Comparison of ENCODE assay signal across 8 mouse cellular contexts in genomic region chr12:84192280-84192679, GRCm38 (mm10). TPM values are rescaled to one million over a fixed set of nuclear protein-coding genes. Genes with fewer than 3 reads are reported as not detected.
DNase-seq lines count a peak whose midpoint lies in the region; ATAC-seq and TF ChIP-seq lines count a peak whose summit lies in the region.

No protein-coding gene starts in this region.

- H3K27ac ChIP-seq in heart, embryonic 11.5 days (ENCODE audit: low read depth, low read length) = peak overlapping the region; percentile 98; the same call in 1 of the 2 replicates
- peak overlapping the region; percentile 95; the same call in 1 of the 2 replicates for H3K27ac ChIP-seq in forebrain, embryonic 14.5 days (ENCODE audit: low read depth, low read length)
- H3K27ac ChIP-seq in liver, embryonic 15.5 days (replicated peaks) = peak overlapping the region; percentile 97

- TF ChIP-seq CTCF in E14TG2a.4 (conservative IDR thresholded peaks at IDR 0.05; ENCODE audit: low read length) = no peak

- H3K36me3 ChIP-seq in heart, embryonic 11.5 days (ENCODE audit: control insufficient read depth, insufficient read depth, low read length) = no peaks in the 10 kb centered on the region
- H3K36me3 ChIP-seq in E14TG2a.4 (ENCODE audit: insufficient read depth, low read length) = peaks cover 16% of the 10 kb centered on the region
- H3K36me3 ChIP-seq in forebrain, embryonic 14.5 days (ENCODE audit: control insufficient read depth, insufficient read depth, low read length) = no peaks in the 10 kb centered on the region
- H3K36me3 ChIP-seq in liver, embryonic 15.5 days (replicated peaks) = peaks cover 27% of the 10 kb centered on the region

- no peak for ATAC-seq in heart, embryonic 11.5 days (replicated peaks; ENCODE audit: insufficient number of reproducible peaks, low FRiP score, low TSS enrichment)
- ATAC-seq in forebrain, embryonic 14.5 days = no peak
- ATAC-seq in liver, embryonic 15.5 days (ENCODE audit: insufficient read depth) = peak; percentile 13; the same call in 1 of the 2 replicates

- H3K27me3 ChIP-seq in heart, embryonic 11.5 days (ENCODE audit: control insufficient read depth, insufficient read depth, low read length) = no peaks in the 10 kb centered on the region
- peaks cover 15% of the 10 kb centered on the region for H3K27me3 ChIP-seq in E14TG2a.4 (ENCODE audit: insufficient read depth, low read length)
- H3K27me3 ChIP-seq in forebrain, embryonic 14.5 days (replicated peaks; ENCODE audit: control insufficient read depth, insufficient read depth, low read length) = no peaks in the 10 kb centered on the region
- H3K27me3 ChIP-seq in liver, embryonic 15.5 days = no peaks in the 10 kb centered on the region

- 4% methylated on average over 13 of the region's 13 CpGs for WGBS in heart, embryonic 11.5 days (ENCODE audit: insufficient replicate concordance)
- WGBS in forebrain, embryonic 14.5 days = under 1% methylated on average over 13 of the region's 13 CpGs
- WGBS in liver, embryonic 15.5 days (ENCODE audit: insufficient replicate concordance) = 1% methylated on average over 13 of the region's 13 CpGs

- no peaks in the 10 kb centered on the region for H3K9me3 ChIP-seq in heart, embryonic 11.5 days (replicated peaks; ENCODE audit: control insufficient read depth, low read length)
- H3K9me3 ChIP-seq in E14TG2a.4 (ENCODE audit: low read length) = no peaks in the 10 kb centered on the region
- no peaks in the 10 kb centered on the region for H3K9me3 ChIP-seq in forebrain, embryonic 14.5 days (replicated peaks; ENCODE audit: control insufficient read depth, low read length)
- no peaks in the 10 kb centered on the region for H3K9me3 ChIP-seq in liver, embryonic 15.5 days (replicated peaks)

- peak overlapping the region; percentile 95 for H3K9ac ChIP-seq in heart, embryonic 11.5 days (ENCODE audit: low read depth, low read length)
- H3K9ac ChIP-seq in forebrain, embryonic 14.5 days (ENCODE audit: low read length) = peak overlapping the region; percentile 92
- H3K9ac ChIP-seq in liver, embryonic 15.5 days = peak overlapping the region; percentile 99

- H3K4me2 ChIP-seq in heart, embryonic 11.5 days = peak overlapping the region; percentile 100
- peak overlapping the region; percentile 95 for H3K4me2 ChIP-seq in forebrain, embryonic 14.5 days (ENCODE audit: low read length)
- H3K4me2 ChIP-seq in liver, embryonic 15.5 days = peak overlapping the region; percentile 84

- DNase-seq in heart, postnatal 14 days = no peak
- no peak for DNase-seq in forebrain, embryonic 14.5 days (ENCODE audit: low spot score)
- no peak for DNase-seq in urinary bladder, postnatal 14 days (ENCODE audit: low spot score)
- DNase-seq in ovary, adult 18-20 months (ENCODE audit: low spot score) = no peak
- no peak for DNase-seq in right cerebral cortex, adult 2 months (ENCODE audit: low spot score in 2 of 2)

- H3K4me1 ChIP-seq in heart, embryonic 11.5 days (ENCODE audit: control insufficient read depth, insufficient read depth, low read length) = peaks cover 70% of the 10 kb centered on the region
- H3K4me1 ChIP-seq in E14TG2a.4 (replicated peaks; ENCODE audit: low read depth, low read length) = peaks cover 83% of the 10 kb centered on the region
- H3K4me1 ChIP-seq in forebrain, embryonic 14.5 days (ENCODE audit: control insufficient read depth, insufficient read depth, low read length) = peaks cover 42% of the 10 kb centered on the region
- peaks cover 83% of the 10 kb centered on the region for H3K4me1 ChIP-seq in liver, embryonic 15.5 days (replicated peaks)

- intact Hi-C loops in heart, postnatal 14 days (cut with DNase I) = loop anchor here (1.0 kb wide), 1 partner anchor 17 kb away; no protein-coding TSS in a partner anchor

- H3K4me3 ChIP-seq in heart, embryonic 11.5 days (ENCODE audit: low read depth, low read length) = peak overlapping the region; percentile 83
- peak overlapping the region; percentile 89 for H3K4me3 ChIP-seq in E14TG2a.4 (replicated peaks; ENCODE audit: low read length)
- H3K4me3 ChIP-seq in forebrain, embryonic 14.5 days (ENCODE audit: low read depth, low read length) = peak overlapping the region; percentile 79
- peak overlapping the region; percentile 94 for H3K4me3 ChIP-seq in liver, embryonic 15.5 days (replicated peaks)

RNA-seq across cellular contexts. Expression of gene Elmsan1, which starts 26.4 kb away (rescaled TPM):
- polyA plus RNA-seq in heart, embryonic 11.5 days (2014; fragmentation: Nextera tagmentation; extraction: Ambion mirVana) = 5.9 and 7.1 TPM in 2 replicates
- 10 to 100 TPM; 15.7 to 16.9 TPM for total RNA-seq in heart, postnatal 14 days (2021)
- 3.2 and 3.4 TPM in 2 replicates for polyA plus RNA-seq in forebrain, embryonic 14.5 days (2014; fragmentation: Nextera tagmentation; extraction: Ambion mirVana)
- 7.7 and 8.7 TPM in 2 replicates for polyA plus RNA-seq in liver, embryonic 15.5 days (2015; fragmentation: Nextera tagmentation; extraction: Ambion mirVana)

RNA-seq across cellular contexts. Expression of gene Pnma1, which starts 44.0 kb away (rescaled TPM):
- 0.50 and 0.62 TPM in 2 replicates for polyA plus RNA-seq in heart, embryonic 11.5 days (2014; fragmentation: Nextera tagmentation; extraction: Ambion mirVana)
- total RNA-seq in heart, postnatal 14 days (2021) = under 1 TPM; 0.17 to 0.31 TPM
- polyA plus RNA-seq in forebrain, embryonic 14.5 days (2014; fragmentation: Nextera tagmentation; extraction: Ambion mirVana) = 4.1 and 6.0 TPM in 2 replicates
- polyA plus RNA-seq in liver, embryonic 15.5 days (2015; fragmentation: Nextera tagmentation; extraction: Ambion mirVana) = 0.16 and 0.24 TPM in 2 replicates
